Mouse (Mus musculus) heart, embryonic 10.5 days (tissue): ENCODE data around the gene Mcpt4. TPM values are rescaled to one million over a fixed set of nuclear protein-coding genes. Genes with fewer than 3 reads are reported as not detected.
"Not testable (repeated sequence)": the region's sequence is repeated elsewhere in the genome, so short reads cannot be mapped to it uniquely, and the experiment has no call there.

Experiments
- DNase-seq: peaks from one replicate; pipeline ENCODE4 v3.0.0-alpha.2; 2017; ENCODE audit warnings: low spot score
- H3K27ac ChIP-seq: fragments of 300-500 bp; sonication (generic); 2 replicates; pipeline ENCODE4 v1.5.1; 2016; ENCODE audit warnings: mild to moderate bottlenecking
- H3K27me3 ChIP-seq: fragments of 300-500 bp; sonication (generic); 2 replicates; pipeline ENCODE4 v1.6.1; 2016; ENCODE audit warnings: mild to moderate bottlenecking; ENCODE audit not compliant: poor library complexity, insufficient read depth, severe bottlenecking
- H3K36me3 ChIP-seq: fragments of 300-500 bp; sonication (generic); 2 replicates; pipeline ENCODE4 v1.6.1; 2016; ENCODE audit warnings: mild to moderate bottlenecking, moderate library complexity
- H3K4me1 ChIP-seq: fragments of 300-500 bp; sonication (generic); 2 replicates; pipeline ENCODE4 v1.6.1; 2016; ENCODE audit warnings: mild to moderate bottlenecking
- H3K4me3 ChIP-seq: fragments of 300-500 bp; sonication (generic); 2 replicates; pipeline ENCODE4 v1.5.1; 2016; ENCODE audit warnings: mild to moderate bottlenecking, moderate library complexity
- H3K9me3 ChIP-seq: fragments of 300-500 bp; sonication (generic); 2 replicates; pipeline ENCODE4 v1.6.1; 2016; ENCODE audit warnings: mild to moderate bottlenecking, moderate library complexity
- WGBS: fragments of 180-500 bp; shearing (Covaris S2); methylation state at CpG from one replicate; pipeline ENCODE4 v1.1.7; 2016; 5-methylcytosine and 5-hydroxymethylcytosine counted together
- microRNA-seq: library from miRNA; unstranded; fragments of <30 nt; microRNA quantifications from one replicate; pipeline ENCODE4, GENCODE M21; 2017
- polyA plus RNA-seq: library from polyadenylated mRNA; unstranded; fragments of >200 nt; fragmentation: Nextera tagmentation; extraction: Ambion mirVana; gene quantifications from 2 replicates; pipeline ENCODE4 v1.2.1, GENCODE M21; 2016

Gene Mcpt4
- polyA plus RNA-seq, 1 experiment from 2014 or later = not detected

DNA sequence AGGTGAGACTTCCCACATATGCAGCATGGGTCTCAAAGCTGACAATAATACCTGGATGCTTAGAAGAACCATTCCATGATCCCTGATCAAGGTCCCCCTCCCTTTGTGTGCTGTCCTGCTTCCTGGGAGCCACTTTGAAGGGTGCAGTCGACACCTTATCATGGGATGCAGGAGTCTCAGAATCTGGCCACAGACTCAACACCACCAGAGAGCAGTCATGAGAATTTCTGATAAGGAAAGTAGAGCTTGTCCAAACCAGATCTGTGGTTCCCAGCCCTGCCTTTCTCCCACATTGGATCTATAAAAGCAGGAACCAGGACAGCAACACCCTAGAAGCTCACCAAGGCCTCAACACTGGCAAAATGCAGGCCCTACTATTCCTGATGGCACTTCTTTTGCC lies 20.3 kb downstream of the Mcpt4 start, which contains the start of gene Mcpt2:
Gene Mcpt2, plus strand, starts transcription at position 250 of the 400 bp plus-strand sequence.
- H3K4me1 ChIP-seq, H3K27ac ChIP-seq, H3K27me3 ChIP-seq, H3K9me3 ChIP-seq, DNase-seq, H3K36me3 ChIP-seq, H3K4me3 ChIP-seq: not testable (repeated sequence)
- WGBS = 50% methylated on average over 1 of the region's 1 CpGs

DNA sequence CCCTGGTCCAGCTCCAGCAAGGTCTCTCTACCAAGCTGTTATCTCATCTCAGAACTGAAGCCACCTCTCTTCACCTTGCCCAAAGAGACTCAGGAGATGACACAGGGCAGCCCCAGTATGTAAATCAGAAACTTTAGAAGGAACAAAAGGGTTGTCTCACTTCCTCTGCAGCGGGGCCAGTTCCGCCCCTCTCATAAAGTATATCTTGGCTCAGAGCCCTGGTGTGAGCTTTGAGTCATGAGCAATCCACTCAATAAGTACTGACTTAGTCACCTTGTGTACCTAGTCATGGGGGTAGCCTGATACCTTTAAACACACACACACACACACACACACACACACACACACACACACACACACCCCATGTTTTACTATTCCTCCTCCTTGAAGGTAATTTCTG lies 27.7 kb downstream of the Mcpt4 start:
- Histone ChIP-seq H3K27ac (no peak overlapping the region), H3K27me3 (no peaks in the 10 kb centered on the region), H3K36me3 (no peaks in the 10 kb centered on the region), H3K9me3 (no peaks in the 10 kb centered on the region), H3K4me1 (no peaks in the 10 kb centered on the region), H3K4me3 (no peak overlapping the region)
- DNase-seq = no peak
- 75% methylated on average over 2 of the region's 2 CpGs for WGBS

DNA sequence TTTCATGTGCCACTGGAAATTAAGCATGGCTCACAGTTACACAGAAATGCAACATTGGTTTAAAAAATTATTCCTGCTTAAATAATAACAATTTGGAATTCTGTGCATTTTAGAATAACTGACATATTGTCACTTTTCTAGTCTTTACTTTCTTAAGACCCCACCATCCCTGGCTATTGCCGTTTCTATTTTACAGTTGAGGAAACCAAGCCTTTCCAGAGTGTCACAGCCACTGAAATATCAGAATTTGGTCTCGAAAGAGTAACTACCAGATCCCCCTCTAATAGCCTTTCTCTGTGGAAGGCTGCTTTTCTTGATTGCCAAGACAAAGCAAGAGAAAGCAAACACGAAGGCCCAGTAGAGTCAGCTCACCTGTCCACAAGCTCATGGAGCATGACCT lies 31.7 kb downstream of the Mcpt4 start, which contains the start of gene Mcpt9:
Gene Mcpt9, minus strand, starts transcription at position 101 of the 400 bp plus-strand sequence.
- not testable (repeated sequence) for H3K9me3 ChIP-seq, DNase-seq, H3K27me3 ChIP-seq, H3K4me3 ChIP-seq, H3K36me3 ChIP-seq, H3K27ac ChIP-seq, H3K4me1 ChIP-seq
- 63% methylated on average over 3 of the region's 3 CpGs for WGBS

DNA sequence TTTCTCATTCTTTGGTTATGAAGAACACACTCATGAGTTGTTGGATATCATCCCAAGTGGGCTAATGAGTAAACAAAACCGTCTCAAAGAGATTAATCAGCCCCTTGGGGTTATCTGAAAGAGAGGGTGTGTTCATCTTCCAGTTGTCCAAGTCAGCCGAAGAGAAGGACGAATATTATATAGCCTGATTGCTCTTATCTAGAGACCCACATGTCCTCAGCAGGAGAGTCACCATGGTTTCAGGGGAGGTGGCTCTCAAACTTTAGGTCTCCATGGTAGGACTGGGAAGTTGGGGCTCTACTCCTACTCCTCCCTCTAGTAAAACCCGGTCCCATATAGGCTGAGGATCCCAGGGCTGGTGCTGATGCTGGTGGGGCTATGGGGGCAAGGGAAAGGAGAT lies 40.8 kb downstream of the Mcpt4 start:
- H3K4me3 ChIP-seq, H3K27ac ChIP-seq, H3K36me3 ChIP-seq, H3K9me3 ChIP-seq, DNase-seq, H3K4me1 ChIP-seq, H3K27me3 ChIP-seq: not testable (repeated sequence)
- WGBS = 69% methylated on average over 4 of the region's 4 CpGs

DNA sequence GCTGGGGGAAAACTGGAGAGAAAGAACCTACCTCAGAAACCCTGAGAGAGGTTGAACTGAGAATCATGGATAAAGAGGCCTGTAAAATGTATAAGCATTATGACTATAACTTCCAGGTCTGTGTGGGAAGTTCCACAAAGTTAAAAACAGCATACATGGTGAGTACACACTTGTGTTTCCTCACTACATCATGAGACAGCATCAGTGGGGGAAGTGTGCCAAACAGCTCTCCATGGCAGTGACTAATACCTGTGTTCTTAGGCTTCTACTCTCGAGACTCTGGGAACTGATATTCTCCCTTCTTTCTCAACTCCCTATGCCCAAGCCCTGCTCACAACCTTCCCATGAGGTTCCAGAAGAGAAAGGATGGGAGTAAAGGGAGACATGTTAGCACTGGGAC lies 42.7 kb downstream of the Mcpt4 start:
- H3K9me3 ChIP-seq = no peaks in the 10 kb centered on the region
- H3K36me3 ChIP-seq = no peaks in the 10 kb centered on the region
- no peak overlapping the region for H3K4me3 ChIP-seq
- 73% methylated on average over 1 of the region's 1 CpGs for WGBS
- no peaks in the 10 kb centered on the region for H3K4me1 ChIP-seq
- H3K27ac ChIP-seq = no peak overlapping the region
- no peaks in the 10 kb centered on the region for H3K27me3 ChIP-seq
- DNase-seq = no peak

DNA sequence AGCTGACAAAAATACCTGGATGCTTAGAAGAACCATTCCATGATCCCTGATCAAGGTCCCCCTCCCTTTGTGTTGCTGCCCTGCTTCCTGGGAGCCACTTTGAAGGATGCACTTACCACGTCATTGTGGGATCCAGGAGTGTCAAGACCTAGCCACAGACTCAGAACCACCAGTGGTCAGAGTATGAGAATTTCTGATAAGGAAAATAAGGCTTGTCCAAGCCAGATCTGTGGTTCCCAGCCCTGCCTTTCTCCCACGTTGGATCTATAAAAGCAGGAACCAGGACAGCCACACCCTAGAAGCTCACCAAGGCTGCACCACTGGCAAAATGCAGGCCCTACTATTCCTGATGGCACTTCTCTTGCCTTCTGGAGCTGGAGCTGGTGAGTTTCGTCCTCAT lies 44.4 kb downstream of the Mcpt4 start, which contains the start of gene Mcpt1:
Gene Mcpt1, plus strand, starts transcription at position 301 of the 400 bp plus-strand sequence.
- H3K4me1 ChIP-seq, H3K9me3 ChIP-seq, H3K4me3 ChIP-seq, DNase-seq, H3K36me3 ChIP-seq, H3K27me3 ChIP-seq, H3K27ac ChIP-seq: not testable (repeated sequence)
- WGBS = 72% methylated on average over 3 of the region's 3 CpGs

DNA sequence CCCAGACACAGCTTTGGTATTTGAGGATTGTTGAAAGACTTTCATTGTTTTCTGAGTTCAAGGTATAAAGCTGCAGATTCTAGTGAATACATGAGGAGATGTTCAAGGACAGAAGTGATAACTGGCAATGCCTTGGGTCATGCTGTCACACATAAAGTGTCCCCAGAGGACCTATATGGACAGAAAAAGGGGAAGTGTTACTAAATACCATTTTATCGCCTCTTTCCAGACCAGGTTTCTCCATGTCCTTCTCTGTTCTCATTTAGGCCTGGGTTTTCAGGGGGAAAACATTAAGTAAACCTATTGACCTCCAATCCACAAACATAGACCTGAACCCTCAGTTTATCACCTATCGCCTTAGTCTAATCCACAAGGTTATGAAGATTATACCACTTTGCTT lies 48.2 kb downstream of the Mcpt4 start:
- 78% methylated on average over 2 of the region's 2 CpGs for WGBS
- no peaks in the 10 kb centered on the region for H3K27me3 ChIP-seq
- DNase-seq = no peak
- H3K36me3 ChIP-seq = no peaks in the 10 kb centered on the region
- H3K4me3 ChIP-seq = no peak overlapping the region
- H3K27ac ChIP-seq = no peak overlapping the region
- H3K4me1 ChIP-seq = no peaks in the 10 kb centered on the region
- no peaks in the 10 kb centered on the region for H3K9me3 ChIP-seq

DNA sequence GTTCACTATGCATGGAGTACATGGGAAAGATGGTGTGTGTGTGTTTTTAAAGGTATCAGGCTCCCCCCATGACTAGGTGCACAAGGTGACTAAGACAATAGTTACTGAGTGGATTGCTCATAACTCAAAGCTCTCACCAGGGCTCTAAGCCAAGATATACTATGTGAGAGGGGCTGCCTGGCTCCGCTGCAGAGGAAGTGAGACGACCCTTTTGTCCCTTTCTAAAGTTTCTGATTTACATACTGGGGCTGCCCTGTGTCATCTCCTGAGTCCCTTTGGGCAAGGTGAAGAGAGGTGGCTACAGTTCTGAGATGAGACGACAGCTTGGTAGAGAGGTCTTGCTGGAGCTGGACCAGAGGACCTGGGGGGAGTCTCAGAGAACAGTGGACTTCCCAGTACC lies 49.0 kb downstream of the Mcpt4 start:
- Histone ChIP-seq H3K4me3 (no peak overlapping the region), H3K9me3 (no peaks in the 10 kb centered on the region), H3K27me3 (no peaks in the 10 kb centered on the region), H3K4me1 (no peaks in the 10 kb centered on the region), H3K27ac (no peak overlapping the region), H3K36me3 (no peaks in the 10 kb centered on the region)
- WGBS = 55% methylated on average over 3 of the region's 3 CpGs
- DNase-seq = no peak

Small RNA genes lying within 50 kb of the gene (microRNA-seq; reads per million reads assigned to microRNA genes)
- gene Mir6949 = not detected

Other genes with a start within 250 kb of the Mcpt4 start
- 15.4 and 35.8 TPM in 2 replicates for gene Nfatc4, start 239.2 kb downstream of the Mcpt4 start, polyA plus RNA-seq
- 27.1 and 32.7 TPM in 2 replicates for gene Nynrin, start 208.3 kb downstream of the Mcpt4 start, polyA plus RNA-seq
- gene Cbln3, start 177.9 kb downstream of the Mcpt4 start, polyA plus RNA-seq = 0.12 and 0.30 TPM in 2 replicates
- gene Khnyn, start 177.4 kb downstream of the Mcpt4 start, polyA plus RNA-seq = 18.2 and 23.2 TPM in 2 replicates
- gene Sdr39u1, start 162.0 kb downstream of the Mcpt4 start, polyA plus RNA-seq = 42.4 and 50.3 TPM in 2 replicates
- not detected in 2 replicates for gene Cma1, start 117.6 kb downstream of the Mcpt4 start, polyA plus RNA-seq
- gene Cma2, start 111.3 kb downstream of the Mcpt4 start, polyA plus RNA-seq = not detected in 2 replicates
- gene Mcpt1, start 44.3 kb downstream of the Mcpt4 start, polyA plus RNA-seq = not detected in 2 replicates
- not detected in 2 replicates for gene Mcpt9, start 31.8 kb downstream of the Mcpt4 start, polyA plus RNA-seq
- gene Mcpt2, start 20.3 kb downstream of the Mcpt4 start, polyA plus RNA-seq = not detected in 2 replicates
- gene Mcpt8, start 23.0 kb upstream of the Mcpt4 start, polyA plus RNA-seq = not detected in 2 replicates
- gene Ctsg, start 40.3 kb upstream of the Mcpt4 start, polyA plus RNA-seq = 0.30 and 0.33 TPM in 2 replicates
- gene Gzme, start 58.3 kb upstream of the Mcpt4 start, polyA plus RNA-seq = not detected in 2 replicates
- 0.48 TPM in 1 of 2 replicates, not detected in the other for gene Gzmd, start 70.3 kb upstream of the Mcpt4 start, polyA plus RNA-seq
- 0.57 TPM in 1 of 2 replicates, not detected in the other for gene Gzmg, start 97.3 kb upstream of the Mcpt4 start, polyA plus RNA-seq
- not detected in 2 replicates for gene Gzmn, start 112.3 kb upstream of the Mcpt4 start, polyA plus RNA-seq
- gene Gzmf, start 149.1 kb upstream of the Mcpt4 start, polyA plus RNA-seq = 0.29 TPM in 1 of 2 replicates, not detected in the other
- gene Gzmc, start 172.3 kb upstream of the Mcpt4 start, polyA plus RNA-seq = 0.15 and 0.16 TPM in 2 replicates
- gene Gzmb, start 199.9 kb upstream of the Mcpt4 start, polyA plus RNA-seq = 0.09 TPM in 1 of 2 replicates, not detected in the other